Mouse (Mus musculus) kidney, adult 2 months (tissue): ENCODE measurements around the gene Fbxo8.
A peak's percentile ranks its signal among the peaks of the same experiment; 100 is the strongest.

Experiments
- CTCF ChIP-seq: fragments of 200-500 bp; conservative IDR thresholded peaks from 2 replicates; pipeline ENCODE4 v1.5.1; 2011; ENCODE audit warnings: low read depth, mild to moderate bottlenecking, control low read depth, low read length, moderate library complexity, mixed read lengths; ENCODE audit not compliant: insufficient read depth, insufficient read length
- POLR2A ChIP-seq: fragments of 200-500 bp; IDR thresholded peaks from one replicate; pipeline ENCODE4 v1.6.1; 2011; ENCODE audit warnings: low read depth, low read length, control low read depth

- peak; percentile 87 for TF ChIP-seq CTCF
- no peak for TF ChIP-seq POLR2A
Measured at GRCm38 (mm10) chr8:56530359-56530758, 20.5 kb upstream of the Fbxo8 start.
